Mouse (Mus musculus) right cerebral cortex, adult 18-20 months (tissue): ENCODE data around the gene Dct.
A peak's percentile ranks its signal among the peaks of the same experiment; 100 is the strongest.

Experiments
- DNase-seq: peaks from one replicate; pipeline ENCODE4 v3.0.0; 2022; ENCODE audit warnings: mixed read lengths

Dct gene

DNA sequence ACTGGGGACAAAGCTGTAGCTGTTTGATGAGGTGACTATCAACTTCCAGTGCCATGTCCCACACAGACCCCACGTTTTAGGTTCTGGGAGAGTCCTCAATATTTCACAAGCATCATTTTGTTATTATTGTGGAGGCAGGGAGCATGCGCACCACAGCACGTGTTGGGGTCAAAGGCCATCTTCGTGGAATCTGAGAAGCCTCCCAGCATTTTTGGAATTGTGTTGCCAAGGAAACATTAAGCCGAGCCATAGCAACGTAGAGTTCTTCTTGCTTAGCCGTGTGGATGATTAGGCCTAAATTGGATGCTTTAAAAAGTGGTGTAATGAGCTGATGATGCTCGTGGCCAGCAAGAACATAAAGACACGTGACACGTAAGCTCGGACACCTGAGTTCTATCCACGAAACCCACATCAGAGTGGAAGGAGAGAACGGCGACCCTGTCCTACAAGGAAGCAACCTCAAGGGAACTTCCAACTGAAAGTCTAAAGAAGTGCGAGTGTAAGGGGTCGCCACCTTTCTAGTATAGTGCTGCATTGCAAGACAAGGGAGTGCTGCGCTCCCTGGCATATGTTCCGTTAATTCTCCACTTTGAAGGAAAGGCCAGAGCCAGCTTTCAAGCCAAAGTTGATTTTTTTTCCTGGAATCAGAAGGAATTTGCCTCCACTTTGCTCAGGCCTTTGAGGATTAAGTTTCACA, 9.8 kb downstream of the Dct start:
- DNase-seq = no peak

DNA sequence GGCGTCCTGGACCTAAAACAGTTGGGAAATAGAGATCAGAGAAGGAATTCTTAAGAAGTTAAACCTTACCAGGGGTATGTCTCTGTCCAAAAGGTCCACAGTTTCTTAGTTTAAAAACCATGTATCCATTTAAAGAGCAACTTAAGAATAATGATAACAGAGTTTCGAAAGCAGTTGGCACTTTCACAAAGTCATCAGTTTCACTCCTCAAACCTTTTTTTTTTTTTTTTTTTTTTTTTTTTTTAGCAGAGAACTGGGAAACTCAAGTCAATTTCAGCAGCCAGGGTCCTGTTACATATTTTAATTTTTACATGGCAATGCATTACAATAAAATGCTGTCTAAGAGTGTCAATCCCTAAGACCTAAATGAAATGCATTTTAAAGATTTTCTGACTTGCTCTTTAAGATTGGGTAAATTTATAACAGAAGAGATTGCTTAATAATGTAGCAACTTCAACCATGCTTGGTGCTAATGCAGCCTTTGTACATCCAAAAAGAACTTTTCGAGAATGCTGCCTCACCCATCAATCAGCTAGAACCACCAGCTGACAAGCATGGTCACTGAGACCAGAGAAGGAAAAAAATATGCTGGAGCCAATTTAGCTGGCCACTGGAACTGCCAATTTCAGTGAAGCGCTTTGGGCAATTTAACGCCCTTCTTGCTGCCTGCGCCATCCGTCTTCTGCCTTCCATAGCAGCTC, 11.3 kb downstream of the Dct start:
- DNase-seq = no peak

DNA sequence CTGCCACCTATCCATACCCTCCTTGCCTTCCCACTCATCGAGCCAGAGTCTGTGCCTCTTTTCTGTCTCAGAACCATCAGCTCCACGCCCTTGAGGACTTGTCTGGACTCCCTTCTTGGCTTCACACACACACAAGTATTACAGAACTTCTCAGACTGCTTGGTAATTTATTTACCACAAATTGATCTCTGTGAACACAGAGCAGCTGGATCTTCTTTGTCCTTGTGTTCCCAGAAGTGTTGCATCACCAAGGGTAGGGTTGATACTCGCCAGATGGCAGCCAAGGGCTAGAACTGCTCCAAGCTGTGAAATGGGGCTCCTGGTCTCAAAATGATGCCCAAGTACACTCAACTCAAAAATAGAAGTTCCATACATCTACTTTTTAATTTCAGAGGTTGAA, 13.0 kb downstream of the Dct start:
- no peak for DNase-seq

DNA sequence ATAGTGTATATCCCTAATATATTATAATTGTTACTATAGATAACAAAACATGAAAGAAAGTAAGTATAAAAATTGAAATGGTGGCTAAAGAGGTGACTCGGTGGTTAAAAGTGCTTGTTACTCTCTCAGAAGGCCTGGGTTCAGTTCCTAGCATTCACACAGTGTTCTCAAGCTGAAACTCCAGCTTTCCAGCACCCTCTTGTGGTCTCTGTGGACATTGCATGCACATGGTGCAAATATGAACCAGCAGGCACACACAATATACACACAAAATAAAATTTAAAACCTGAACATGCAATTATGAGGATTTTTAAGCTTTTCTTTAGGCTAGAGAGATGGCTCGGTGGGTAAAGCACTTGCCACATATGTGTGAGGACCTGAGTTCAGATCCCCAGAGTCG, 24.5 kb downstream of the Dct start:
- DNase-seq = no peak

GRCm38 (mm10) chr14:118021867-118022543, 30.0 kb downstream of the Dct start:
- no peak for DNase-seq

- DNase-seq = no peak
Measured at GRCm38 (mm10) chr14:118019314-118019713, 32.7 kb downstream of the Dct start.

DNA sequence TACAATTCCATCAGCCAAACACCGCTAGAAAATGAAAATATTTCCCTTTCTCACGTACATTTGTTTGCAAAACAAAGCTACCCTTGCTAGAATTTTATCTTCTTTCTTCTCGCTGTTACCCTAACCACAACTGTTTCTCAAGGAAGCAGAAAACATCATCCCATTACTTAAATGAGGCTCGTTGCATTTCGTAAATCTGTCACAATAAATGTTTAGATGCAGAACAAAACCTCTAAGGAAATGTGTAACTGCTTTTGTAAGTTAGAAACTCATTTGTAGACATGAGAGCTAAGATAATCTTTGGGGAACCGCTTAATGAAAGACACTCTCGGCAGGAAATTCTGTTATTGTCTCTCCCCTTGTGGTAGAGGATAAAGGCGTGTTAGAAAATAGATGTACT, 38.8 kb downstream of the Dct start:
- DNase-seq = no peak

DNA sequence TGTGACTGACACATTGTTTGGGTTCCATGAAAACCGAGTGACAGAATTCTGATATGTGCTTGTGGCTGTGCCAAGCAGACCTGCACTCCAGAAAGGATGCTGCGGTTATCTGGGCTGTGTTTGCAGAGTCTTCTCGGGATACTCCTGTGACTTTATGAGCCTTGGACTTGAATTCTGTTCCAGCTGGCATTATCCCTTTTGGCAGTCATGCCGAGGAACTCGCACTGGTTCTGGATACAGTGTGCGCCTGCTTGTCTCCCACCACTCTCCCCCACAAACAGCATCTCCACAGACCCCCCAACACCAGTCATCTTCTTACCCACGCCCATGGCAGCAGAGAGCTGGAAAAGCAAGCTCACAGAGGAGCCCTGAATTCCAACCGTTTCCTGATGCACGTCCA, 42.5 kb downstream of the Dct start:
- DNase-seq = no peak

- DNase-seq = peak; percentile 63
Measured at GRCm38 (mm10) chr14:118005697-118006096, 46.3 kb downstream of the Dct start.

DNA sequence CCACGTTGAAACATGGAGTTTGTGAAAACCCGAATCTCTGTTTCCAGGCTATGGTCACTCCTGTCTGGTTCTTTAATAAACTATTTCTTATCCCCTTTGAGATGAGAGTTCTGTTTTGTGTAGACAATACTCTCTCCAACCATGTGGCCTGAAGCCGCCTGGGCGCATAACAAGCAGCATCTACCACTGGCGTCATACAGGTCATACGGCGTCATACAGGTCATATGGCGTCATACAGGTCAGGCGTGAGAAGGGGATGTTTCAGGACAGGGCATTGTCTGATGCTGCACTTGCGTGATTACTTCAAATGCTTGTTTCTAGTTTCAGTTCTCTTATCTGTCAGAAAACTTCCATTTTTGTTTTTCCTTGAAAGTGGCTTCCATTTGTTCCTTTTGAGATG, 47.6 kb downstream of the Dct start:
- DNase-seq = no peak

GRCm38 (mm10) chr14:117993845-117994244, 58.2 kb downstream of the Dct start:
- no peak for DNase-seq

GRCm38 (mm10) chr14:117992600-117993256, 59.3 kb downstream of the Dct start:
- no peak for DNase-seq

DNA sequence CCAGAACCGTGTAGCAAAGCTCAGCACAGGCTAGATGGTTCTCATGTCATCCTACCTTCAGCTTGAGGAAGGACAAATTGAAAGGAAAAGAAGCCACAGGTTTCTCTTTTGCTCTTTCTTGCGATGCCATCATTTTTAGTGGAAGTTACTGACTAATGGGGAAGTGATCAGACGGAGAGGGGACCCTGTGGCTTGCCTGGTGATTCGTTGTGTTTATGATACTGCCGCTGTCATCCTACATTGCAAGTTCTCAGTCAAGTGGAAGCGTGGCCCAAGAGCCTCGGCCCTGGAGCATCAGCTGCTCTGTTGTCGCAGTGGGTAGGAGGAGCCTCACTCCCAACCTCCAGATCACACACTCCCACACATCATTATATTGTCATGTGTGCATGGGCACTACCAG, 61.8 kb downstream of the Dct start:
- DNase-seq = no peak

DNA sequence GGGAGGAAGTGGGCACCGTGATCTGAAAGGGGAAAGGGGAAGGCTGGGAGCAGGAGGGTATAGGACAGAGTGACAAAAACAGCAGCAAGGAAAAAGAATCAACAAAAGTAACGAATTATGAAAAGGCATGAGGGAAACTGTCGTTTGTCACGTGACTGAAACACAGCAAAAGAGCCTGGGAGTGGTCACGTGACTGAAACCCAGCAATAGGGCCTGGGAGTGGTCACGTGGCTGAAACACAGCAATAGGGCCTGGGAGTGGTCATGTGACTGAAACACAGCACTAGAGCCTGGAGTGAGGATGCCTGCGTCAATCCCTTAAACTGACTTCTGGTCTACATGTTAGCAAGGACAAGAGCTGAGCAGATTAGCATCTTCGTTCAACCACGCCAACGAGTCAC, 63.6 kb downstream of the Dct start:
- no peak for DNase-seq

GRCm38 (mm10) chr14:117981532-117981931, 70.5 kb downstream of the Dct start:
- DNase-seq = peak; percentile 69

- no peak for DNase-seq
Measured at GRCm38 (mm10) chr14:117972576-117972975, 79.5 kb downstream of the Dct start.
